Mouse (Mus musculus) C2C12 (cell line): ENCODE measurements around the gene Rtl8b.

ENCODE experiments used
- CEBPB ChIP-seq: IDR thresholded peaks from one replicate; pipeline ENCODE4 v1.6.1; 2011; ENCODE audit warnings: low read depth, mild to moderate bottlenecking, control low read depth, moderate library complexity
- CTCF ChIP-seq: IDR thresholded peaks from one replicate; pipeline ENCODE4 v1.5.1; 2011; ENCODE audit not compliant: control insufficient read depth, insufficient read depth, insufficient read length
- MAX ChIP-seq: IDR thresholded peaks from one replicate; pipeline ENCODE4 v1.6.1; 2011; ENCODE audit warnings: mild to moderate bottlenecking, control low read depth
- MYOG ChIP-seq: IDR thresholded peaks from one replicate; pipeline ENCODE4 v1.6.1; 2011; ENCODE audit not compliant: control insufficient read depth, insufficient read length; ENCODE audit errors: extremely low read depth
- USF1 ChIP-seq: IDR thresholded peaks from one replicate; pipeline ENCODE4 v1.6.1; 2011; ENCODE audit warnings: low read depth, mild to moderate bottlenecking, control low read depth, moderate library complexity

- TF ChIP-seq CTCF = no peak
- TF ChIP-seq MYOG = no peak
- TF ChIP-seq CEBPB = no peak
- no peak for TF ChIP-seq USF1
- no peak for TF ChIP-seq MAX
These were observed at the start of gene Rtl8b for GRCm38 (mm10) chrX:53670294-53670693.
